Mouse (Mus musculus) embryonic fibroblast, embryonic 13.5 days (primary cell): ENCODE data around the gene Sart3. TPM values are rescaled to one million over a fixed set of nuclear protein-coding genes. Genes with fewer than 3 reads are reported as not detected.

ENCODE experiments used
- H3K27ac ChIP-seq: 2 replicates; pipeline ENCODE4 v1.5.1; 2012; ENCODE audit warnings: low read length, control low read depth, inconsistent platforms; ENCODE audit not compliant: insufficient read depth
- H3K4me1 ChIP-seq: 2 replicates; pipeline ENCODE4 v1.6.1; 2011; ENCODE audit warnings: low read length; ENCODE audit not compliant: control insufficient read depth, insufficient read depth
- H3K4me3 ChIP-seq: 2 replicates; pipeline ENCODE4 v1.5.1; 2011; ENCODE audit warnings: mild to moderate bottlenecking, control low read depth, low read length; ENCODE audit not compliant: insufficient read depth
- CTCF ChIP-seq: IDR thresholded peaks from 2 replicates; pipeline ENCODE4 v1.5.1; 2011; ENCODE audit warnings: mild to moderate bottlenecking, control low read depth, low read length, moderate library complexity, borderline replicate concordance; ENCODE audit not compliant: insufficient read depth
- POLR2A ChIP-seq: IDR thresholded peaks from 2 replicates; pipeline ENCODE4 v1.6.1; 2011; ENCODE audit warnings: low read depth, mild to moderate bottlenecking, control low read depth, low read length, moderate library complexity
- polyA plus RNA-seq: library from polyadenylated mRNA; stranded (reverse); fragments of >200 nt; gene quantifications from 2 replicates; pipeline ENCODE4 v1.2.4, GENCODE M21; 2011; ENCODE audit warnings: low read depth; ENCODE audit not compliant: missing spikeins, insufficient read length

Sart3 gene
- polyA plus RNA-seq, 1 experiment: 20.8 TPM

- peaks cover 4% of the 10 kb centered on the region for H3K4me1 ChIP-seq
- no peak for TF ChIP-seq POLR2A
- TF ChIP-seq CTCF: no peak
- H3K27ac ChIP-seq: no peak overlapping the region
- H3K4me3 ChIP-seq: peak overlapping the region; percentile 51
Observed at GRCm38 (mm10) chr5:113736522-113737164, 35.7 kb downstream of the Sart3 start.

- Histone ChIP-seq H3K4me3 (peak overlapping the region; percentile 51), H3K27ac (peak overlapping the region; percentile 67), H3K4me1 (peaks cover 4% of the 10 kb centered on the region)
- TF ChIP-seq POLR2A: no peak
- TF ChIP-seq CTCF: no peak
Observed at GRCm38 (mm10) chr5:113736113-113736502, 36.2 kb downstream of the Sart3 start.

- Histone ChIP-seq H3K4me1 (peaks cover 4% of the 10 kb centered on the region), H3K27ac (peak within 1 kb of the TSS; percentile 67), H3K4me3 (peak within 1 kb of the TSS; percentile 51)
- TF ChIP-seq CTCF: no peak
- peak; percentile 90 for TF ChIP-seq POLR2A
Observed at GRCm38 (mm10) chr5:113735345-113736112, 36.8 kb downstream of the Sart3 start, which contains the start of gene Ficd. Gene Ficd (plus strand): TSS chr5:113735803.

- Histone ChIP-seq H3K4me1 (peaks cover 4% of the 10 kb centered on the region), H3K4me3 (peak overlapping the region; percentile 29), H3K27ac (peak overlapping the region; percentile 54)
- TF ChIP-seq CTCF (no peak), POLR2A (no peak)
Observed at GRCm38 (mm10) chr5:113735023-113735344, 37.3 kb downstream of the Sart3 start.

GRCm38 (mm10) chr5:113734376-113734775 lies 37.9 kb downstream of the Sart3 start:
- peaks cover 4% of the 10 kb centered on the region for H3K4me1 ChIP-seq
- H3K27ac ChIP-seq: no peak overlapping the region
- TF ChIP-seq POLR2A (no peak), CTCF (no peak)
- no peak overlapping the region for H3K4me3 ChIP-seq

GRCm38 (mm10) chr5:113732182-113732581 lies 40.1 kb downstream of the Sart3 start:
- TF ChIP-seq CTCF (peak; percentile 83), POLR2A (no peak)
- peaks cover 4% of the 10 kb centered on the region; the same call in 1 of the 2 replicates for H3K4me1 ChIP-seq
- no peak overlapping the region for H3K27ac ChIP-seq
- H3K4me3 ChIP-seq: no peak overlapping the region

GRCm38 (mm10) chr5:113731174-113731573 lies 41.1 kb downstream of the Sart3 start:
- Histone ChIP-seq H3K27ac (no peak overlapping the region), H3K4me1 (no peaks in the 10 kb centered on the region), H3K4me3 (no peak overlapping the region)
- TF ChIP-seq POLR2A (no peak), CTCF (no peak)

GRCm38 (mm10) chr5:113730641-113731121 lies 41.6 kb downstream of the Sart3 start:
- Histone ChIP-seq H3K27ac (no peak overlapping the region), H3K4me1 (no peaks in the 10 kb centered on the region), H3K4me3 (no peak overlapping the region)
- TF ChIP-seq CTCF (no peak), POLR2A (no peak)

- H3K27ac ChIP-seq: no peak overlapping the region
- no peaks in the 10 kb centered on the region for H3K4me1 ChIP-seq
- H3K4me3 ChIP-seq: no peak overlapping the region
- TF ChIP-seq CTCF: no peak
Observed at GRCm38 (mm10) chr5:113728691-113729090, 43.6 kb downstream of the Sart3 start.

- H3K4me3 ChIP-seq: no peak overlapping the region
- TF ChIP-seq CTCF (no peak), POLR2A (no peak)
- H3K27ac ChIP-seq: no peak overlapping the region
- no peaks in the 10 kb centered on the region for H3K4me1 ChIP-seq
Observed at GRCm38 (mm10) chr5:113728011-113728410, 44.3 kb downstream of the Sart3 start.

GRCm38 (mm10) chr5:113727238-113727637 lies 45.1 kb downstream of the Sart3 start:
- Histone ChIP-seq H3K4me3 (no peak overlapping the region), H3K27ac (no peak overlapping the region), H3K4me1 (no peaks in the 10 kb centered on the region)
- TF ChIP-seq POLR2A (no peak), CTCF (no peak)
